Mouse (Mus musculus) heart, embryonic 10.5 days (tissue): ENCODE measurements around the gene Ap3m1. TPM values are rescaled to one million over a fixed set of nuclear protein-coding genes. Genes with fewer than 3 reads are reported as not detected.

ENCODE experiments used
- DNase-seq: peaks from one replicate; pipeline ENCODE4 v3.0.0-alpha.2; 2017; ENCODE audit warnings: low spot score
- H3K27ac ChIP-seq: fragments of 300-500 bp; sonication (generic); 2 replicates; pipeline ENCODE4 v1.5.1; 2016; ENCODE audit warnings: mild to moderate bottlenecking
- H3K27me3 ChIP-seq: fragments of 300-500 bp; sonication (generic); 2 replicates; pipeline ENCODE4 v1.6.1; 2016; ENCODE audit warnings: mild to moderate bottlenecking; ENCODE audit not compliant: poor library complexity, insufficient read depth, severe bottlenecking
- H3K36me3 ChIP-seq: fragments of 300-500 bp; sonication (generic); 2 replicates; pipeline ENCODE4 v1.6.1; 2016; ENCODE audit warnings: mild to moderate bottlenecking, moderate library complexity
- H3K4me1 ChIP-seq: fragments of 300-500 bp; sonication (generic); 2 replicates; pipeline ENCODE4 v1.6.1; 2016; ENCODE audit warnings: mild to moderate bottlenecking
- H3K4me3 ChIP-seq: fragments of 300-500 bp; sonication (generic); 2 replicates; pipeline ENCODE4 v1.5.1; 2016; ENCODE audit warnings: mild to moderate bottlenecking, moderate library complexity
- H3K9me3 ChIP-seq: fragments of 300-500 bp; sonication (generic); 2 replicates; pipeline ENCODE4 v1.6.1; 2016; ENCODE audit warnings: mild to moderate bottlenecking, moderate library complexity
- WGBS: fragments of 180-500 bp; shearing (Covaris S2); methylation state at CpG from one replicate; pipeline ENCODE4 v1.1.7; 2016; 5-methylcytosine and 5-hydroxymethylcytosine counted together
- polyA plus RNA-seq: library from polyadenylated mRNA; unstranded; fragments of >200 nt; fragmentation: Nextera tagmentation; extraction: Ambion mirVana; gene quantifications from 2 replicates; pipeline ENCODE4 v1.2.1, GENCODE M21; 2016

Gene Ap3m1
- polyA plus RNA-seq, 1 experiment from 2014 or later: 82.2 TPM

DNA sequence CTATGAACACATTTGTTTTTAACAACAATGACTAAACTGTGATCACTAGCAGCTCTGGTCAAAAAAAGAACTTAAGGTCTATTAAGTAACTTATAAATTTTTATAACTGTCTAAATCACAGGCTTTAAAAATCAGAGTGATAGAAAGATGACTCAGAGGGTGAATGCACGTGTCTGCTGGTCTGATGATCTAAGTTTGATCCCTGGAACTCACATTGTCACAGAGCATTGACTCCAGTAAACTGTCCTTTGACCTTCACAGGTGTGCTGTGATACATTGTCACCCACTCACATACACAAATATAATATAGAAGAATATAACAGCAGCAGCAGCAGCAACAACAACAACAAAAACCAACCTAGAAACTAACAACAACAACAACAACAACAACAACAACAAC is 60.8 kb downstream of the Ap3m1 start:
- Histone ChIP-seq H3K27me3 (no peaks in the 10 kb centered on the region), H3K9me3 (no peaks in the 10 kb centered on the region), H3K4me1 (no peaks in the 10 kb centered on the region), H3K27ac (no peak overlapping the region), H3K36me3 (peaks cover 58% of the 10 kb centered on the region), H3K4me3 (no peak overlapping the region)
- WGBS: 87% methylated on average over 1 of the region's 1 CpGs
- no peak for DNase-seq

DNA sequence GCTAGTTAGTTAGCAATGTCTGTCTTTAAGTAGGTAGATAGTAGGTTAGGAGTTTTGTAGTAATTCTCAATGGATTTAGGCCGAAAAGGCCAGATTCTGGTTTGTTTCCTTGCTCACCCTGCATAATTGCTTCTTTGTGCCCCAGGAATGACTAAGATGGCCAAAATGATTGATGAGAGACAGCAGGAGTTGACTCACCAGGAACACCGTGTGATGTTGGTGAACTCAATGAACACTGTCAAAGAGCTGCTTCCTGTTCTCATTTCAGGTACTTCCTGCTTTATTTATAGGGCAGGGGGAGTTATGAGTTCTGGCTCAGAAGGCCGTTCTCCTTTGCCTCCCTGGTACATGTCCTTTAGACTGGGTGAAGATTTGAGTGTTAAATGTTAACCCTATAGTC is 66.8 kb downstream of the Ap3m1 start:
- Histone ChIP-seq H3K27ac (no peak overlapping the region), H3K9me3 (no peaks in the 10 kb centered on the region), H3K4me1 (no peaks in the 10 kb centered on the region), H3K36me3 (peaks cover 62% of the 10 kb centered on the region), H3K4me3 (no peak overlapping the region), H3K27me3 (no peaks in the 10 kb centered on the region)
- no peak for DNase-seq
- WGBS: 55% methylated on average over 3 of the region's 3 CpGs

DNA sequence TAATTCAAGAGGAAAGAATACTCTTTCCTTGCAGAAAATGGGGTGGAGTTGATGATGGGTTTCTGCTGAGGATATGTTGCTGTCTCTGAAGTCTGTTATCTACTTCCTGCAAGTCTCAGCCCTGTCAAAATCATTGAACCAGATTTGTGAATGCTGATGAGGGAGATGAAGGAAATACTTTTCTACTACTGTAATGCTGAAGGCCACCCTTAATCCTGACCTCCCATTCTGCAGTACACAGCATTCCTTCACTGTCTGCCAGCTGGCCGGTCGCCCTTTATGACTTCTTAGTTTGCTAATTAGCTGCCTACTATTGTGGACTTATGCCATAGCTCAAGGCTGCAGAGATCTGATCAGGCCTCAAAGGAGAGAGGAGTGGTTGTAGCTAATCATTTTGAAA is 68.5 kb downstream of the Ap3m1 start:
- Histone ChIP-seq H3K4me1 (no peaks in the 10 kb centered on the region), H3K9me3 (no peaks in the 10 kb centered on the region), H3K4me3 (no peak overlapping the region), H3K27me3 (no peaks in the 10 kb centered on the region), H3K36me3 (peaks cover 55% of the 10 kb centered on the region), H3K27ac (no peak overlapping the region)
- WGBS: 61% methylated on average over 2 of the region's 2 CpGs
- DNase-seq: no peak

Other genes with a start within 250 kb of the Ap3m1 start
- 0.23 and 0.30 TPM in 2 replicates for gene Plau, start 215.8 kb downstream of the Ap3m1 start, polyA plus RNA-seq
- gene Vcl, start 123.1 kb downstream of the Ap3m1 start, polyA plus RNA-seq: 68.9 and 94.1 TPM in 2 replicates
- gene Adk, start 66 bp upstream of the Ap3m1 start, polyA plus RNA-seq: 275 and 312 TPM in 2 replicates